11 mouse cellular contexts compared by ENCODE assay signal in the genomic region with DNA sequence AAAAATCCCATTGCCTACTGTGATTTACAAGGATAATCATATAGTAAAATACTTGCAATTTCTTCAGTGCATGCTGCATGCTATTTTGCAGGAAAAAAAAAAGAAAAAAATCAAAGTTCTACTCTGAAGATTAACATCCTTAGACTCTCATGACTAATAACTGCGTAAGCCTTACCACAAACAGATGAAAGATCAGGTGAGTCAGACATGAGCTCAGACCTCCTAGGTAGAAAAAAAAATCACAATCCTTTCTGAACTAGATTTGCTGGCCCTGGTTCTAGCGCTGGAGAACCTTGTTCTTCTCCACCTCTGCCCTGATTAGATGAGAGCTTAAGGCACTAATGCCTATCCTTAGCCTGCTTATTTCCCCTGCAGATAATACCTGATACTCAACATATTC.
"Had no signal": no experiment of that assay in that cellular context is flagged by ENCODE, and none has a peak within 500 bp of the region (broad histone marks: within the 10 kb centered on the region; RNA-seq: fewer than 3 reads in every experiment).

No protein-coding gene starts in this region.

- DNase-seq: liver, postnatal 0 days; lung, adult 2 months; lung, postnatal 14 days; lung, postnatal 36 days; midbrain, embryonic 14.5 days; right cerebral cortex, postnatal 14 days; thymus, adult 18-20 months; thymus, postnatal 14 days; thymus, postnatal 36 days had no signal

- ATAC-seq: liver, postnatal 0 days; lung, postnatal 0 days; midbrain, embryonic 16.5 days had no signal
